ENCODE assay signal across 9 mouse cellular contexts in genomic region chr8:92365241-92365943, GRCm38 (mm10). TPM values are rescaled to one million over a fixed set of nuclear protein-coding genes. Genes with fewer than 3 reads are reported as not detected.
A peak's percentile ranks its signal among the peaks of the same experiment; 100 is the strongest.
DNase-seq lines count a peak whose midpoint lies in the region; ATAC-seq and TF ChIP-seq lines count a peak whose summit lies in the region.
"Had no signal": no experiment of that assay in that cellular context is flagged by ENCODE, and none has a peak within 500 bp of the region (broad histone marks: within the 10 kb centered on the region; RNA-seq: fewer than 3 reads in every experiment).

No protein-coding gene starts in this region.

- no peak for TF ChIP-seq CTCF in stomach, postnatal 0 days (IDR thresholded peaks at IDR 0.05; ENCODE audit: low read depth)

- TF ChIP-seq EP300 in stomach, postnatal 0 days (optimal IDR thresholded peaks at IDR 0.05), result no peak

- H3K4me3 ChIP-seq in forebrain, embryonic 10.5 days, result peak overlapping the region; percentile 67
- H3K4me3 ChIP-seq in forebrain, embryonic 15.5 days, result no peak overlapping the region
- H3K4me3 ChIP-seq in lung, embryonic 16.5 days (ENCODE audit: low read length), result peak overlapping the region; percentile 41
- H3K4me3 ChIP-seq in stomach, postnatal 0 days (ENCODE audit: low read depth, low read length), result peak overlapping the region; percentile 6; the same call in 1 of the 2 replicates

- no peaks in the 10 kb centered on the region for H3K9me3 ChIP-seq in forebrain, embryonic 10.5 days
- no peaks in the 10 kb centered on the region for H3K9me3 ChIP-seq in forebrain, embryonic 15.5 days
- no peaks in the 10 kb centered on the region for H3K9me3 ChIP-seq in lung, embryonic 16.5 days (ENCODE audit: control insufficient read depth, low read length)
- H3K9me3 ChIP-seq in stomach, postnatal 0 days (ENCODE audit: control insufficient read depth, low read length), result no peaks in the 10 kb centered on the region

- peaks cover 100% of the 10 kb centered on the region for H3K27me3 ChIP-seq in forebrain, embryonic 10.5 days (ENCODE audit: poor library complexity, severe bottlenecking)
- peaks cover 92% of the 10 kb centered on the region for H3K27me3 ChIP-seq in forebrain, embryonic 15.5 days
- peaks cover 46% of the 10 kb centered on the region for H3K27me3 ChIP-seq in lung, embryonic 16.5 days (ENCODE audit: control insufficient read depth, insufficient read depth, low read depth, low read length)
- peaks cover 32% of the 10 kb centered on the region for H3K27me3 ChIP-seq in stomach, postnatal 0 days (ENCODE audit: control insufficient read depth, insufficient read depth, low read length)

- no peak for ATAC-seq in forebrain, embryonic 15.5 days (replicated peaks)
- ATAC-seq in lung, embryonic 16.5 days (ENCODE audit: low read depth), result no peak
- peak; percentile 30; the same call in 1 of the 2 replicates for ATAC-seq in stomach, postnatal 0 days (ENCODE audit: low FRiP score, low TSS enrichment)
- no peak for ATAC-seq in activated CD4-positive, CD25-positive, alpha-beta regulatory T cell, adult 4 months

- H3K27ac ChIP-seq in forebrain, embryonic 10.5 days, result 0 out of 2 replicates have a peak overlapping the region, but pooled peaks have one; percentile 12
- no peak overlapping the region for H3K27ac ChIP-seq in forebrain, embryonic 15.5 days (replicated peaks)
- peak overlapping the region; percentile 74; the same call in 1 of the 2 replicates for H3K27ac ChIP-seq in lung, embryonic 16.5 days (ENCODE audit: low read length)
- H3K27ac ChIP-seq in stomach, postnatal 0 days (replicated peaks), result no peak overlapping the region

- H3K9ac ChIP-seq in forebrain, embryonic 15.5 days (replicated peaks), result no peak overlapping the region
- H3K9ac ChIP-seq in lung, embryonic 16.5 days (ENCODE audit: low read length), result peak overlapping the region; percentile 59
- 0 out of 2 replicates have a peak overlapping the region, but pooled peaks have one; percentile 8 for H3K9ac ChIP-seq in stomach, postnatal 0 days (ENCODE audit: low read length)

- DNase-seq in forebrain, embryonic 10.5 days (ENCODE audit: extremely low spot score, low spot score), result peak; percentile 56
- DNase-seq in thymus, postnatal 0 days (ENCODE audit: low spot score), result peak; percentile 9
- DNase-seq in thymus, postnatal 36 days, result no peak
- DNase-seq in stomach, postnatal 0 days (ENCODE audit: low spot score), result peak; percentile 46
- DNase-seq in cerebellum, postnatal 4 days (ENCODE audit: low spot score in 2 of 2), result no peak

- no peak overlapping the region for H3K4me2 ChIP-seq in forebrain, embryonic 15.5 days (replicated peaks)
- peak overlapping the region; percentile 58 for H3K4me2 ChIP-seq in lung, embryonic 16.5 days (ENCODE audit: low read depth, low read length)
- peak overlapping the region; percentile 28 for H3K4me2 ChIP-seq in stomach, postnatal 0 days (replicated peaks; ENCODE audit: low read depth)

- 1% methylated on average over 36 of the region's 36 CpGs for WGBS in forebrain, embryonic 10.5 days
- WGBS in forebrain, embryonic 15.5 days, result under 1% methylated on average over 36 of the region's 36 CpGs
- WGBS in lung, embryonic 16.5 days, result 2% methylated on average over 36 of the region's 36 CpGs
- 7% methylated on average over 36 of the region's 36 CpGs for WGBS in stomach, postnatal 0 days

- peaks cover 61% of the 10 kb centered on the region for H3K4me1 ChIP-seq in forebrain, embryonic 10.5 days
- peaks cover 20% of the 10 kb centered on the region; the same call in 1 of the 2 replicates for H3K4me1 ChIP-seq in forebrain, embryonic 15.5 days
- 0 out of 2 replicates have a peak, but pooled peaks cover 5% of the 10 kb centered on the region for H3K4me1 ChIP-seq in lung, embryonic 16.5 days (replicated peaks; ENCODE audit: control insufficient read depth, insufficient read depth, low read length)
- no peaks in the 10 kb centered on the region for H3K4me1 ChIP-seq in stomach, postnatal 0 days (replicated peaks; ENCODE audit: control insufficient read depth, insufficient read depth)

- H3K36me3 ChIP-seq in forebrain, embryonic 10.5 days (replicated peaks), result peaks cover 2% of the 10 kb centered on the region; the same call in 1 of the 2 replicates
- H3K36me3 ChIP-seq in forebrain, embryonic 15.5 days, result no peaks in the 10 kb centered on the region
- H3K36me3 ChIP-seq in lung, embryonic 16.5 days (ENCODE audit: control insufficient read depth, insufficient read depth, low read length), result no peaks in the 10 kb centered on the region
- H3K36me3 ChIP-seq in stomach, postnatal 0 days (ENCODE audit: control insufficient read depth, insufficient read depth, low read length), result no peaks in the 10 kb centered on the region

RNA-seq across cellular contexts. Expression of gene Irx5, which starts 8.0 kb away (rescaled TPM):
- polyA plus RNA-seq in forebrain, embryonic 10.5 days (2016; fragmentation: Nextera tagmentation; extraction: Ambion mirVana), result 4.4 and 4.9 TPM in 2 replicates
- 0.85 and 0.88 TPM in 2 replicates for polyA plus RNA-seq in forebrain, embryonic 15.5 days (2015; fragmentation: Nextera tagmentation; extraction: Ambion mirVana)
- polyA plus RNA-seq in thymus, postnatal 0 days (2015; fragmentation: Nextera tagmentation; extraction: Ambion mirVana), result 0.12 TPM in 1 of 2 replicates, not detected in the other
- polyA plus RNA-seq in lung, embryonic 16.5 days (2015; fragmentation: Nextera tagmentation; extraction: Ambion mirVana), result 10.4 and 11.9 TPM in 2 replicates
- 4.5 and 4.7 TPM in 2 replicates for polyA plus RNA-seq in stomach, postnatal 0 days (2015; fragmentation: Nextera tagmentation; extraction: Ambion mirVana)
- not detected for polyA plus RNA-seq in activated CD4-positive, CD25-positive, alpha-beta regulatory T cell, adult 4 months (2017; shearing (Covaris generic))
- polyA plus RNA-seq: liver, adult 2 months had no signal

Comparison
In these comparisons a context has a peak if more than half of its experiments do, and no peak if none do; other contexts are left out.
1. DNase-seq: peak in forebrain, embryonic 10.5 days (single experiment), thymus, postnatal 0 days (single experiment) and stomach, postnatal 0 days (single experiment); none in thymus, postnatal 36 days (0 of 2) and cerebellum, postnatal 4 days (0 of 2).
2. H3K27ac ChIP-seq: peak in forebrain, embryonic 10.5 days (single experiment) and lung, embryonic 16.5 days (single experiment); none in forebrain, embryonic 15.5 days (single experiment) and stomach, postnatal 0 days (single experiment).